Mouse (Mus musculus) kidney, adult 10 weeks (tissue): ENCODE results near the gene Selenow. TPM values are rescaled to one million over a fixed set of nuclear protein-coding genes. Genes with fewer than 3 reads are reported as not detected.

Experiments used
- polyA plus RNA-seq: library from polyadenylated mRNA; stranded (reverse); fragments of 350-450 nt; fragmentation: Illumina TruSeq; extraction: RNeasy Lipid Tissue Mini Kit (QIAGEN cat#74804); gene quantifications from one replicate; pipeline ENCODE4 v1.2.3, GENCODE M21; 2014; ENCODE audit warnings: low read depth, low replicate concordance

Selenow gene
- 2.9 TPM for polyA plus RNA-seq

GRCm38 (mm10) chr7:15922220-15922773 lies at the start of gene Selenow:
Selenow (minus strand) TSS chr7:15922402.

GRCm38 (mm10) chr7:15967312-15967711 lies 45.1 kb upstream of the Selenow start, which contains the start of gene Ehd2:
Ehd2 (minus strand) TSS chr7:15967567.

DNA sequence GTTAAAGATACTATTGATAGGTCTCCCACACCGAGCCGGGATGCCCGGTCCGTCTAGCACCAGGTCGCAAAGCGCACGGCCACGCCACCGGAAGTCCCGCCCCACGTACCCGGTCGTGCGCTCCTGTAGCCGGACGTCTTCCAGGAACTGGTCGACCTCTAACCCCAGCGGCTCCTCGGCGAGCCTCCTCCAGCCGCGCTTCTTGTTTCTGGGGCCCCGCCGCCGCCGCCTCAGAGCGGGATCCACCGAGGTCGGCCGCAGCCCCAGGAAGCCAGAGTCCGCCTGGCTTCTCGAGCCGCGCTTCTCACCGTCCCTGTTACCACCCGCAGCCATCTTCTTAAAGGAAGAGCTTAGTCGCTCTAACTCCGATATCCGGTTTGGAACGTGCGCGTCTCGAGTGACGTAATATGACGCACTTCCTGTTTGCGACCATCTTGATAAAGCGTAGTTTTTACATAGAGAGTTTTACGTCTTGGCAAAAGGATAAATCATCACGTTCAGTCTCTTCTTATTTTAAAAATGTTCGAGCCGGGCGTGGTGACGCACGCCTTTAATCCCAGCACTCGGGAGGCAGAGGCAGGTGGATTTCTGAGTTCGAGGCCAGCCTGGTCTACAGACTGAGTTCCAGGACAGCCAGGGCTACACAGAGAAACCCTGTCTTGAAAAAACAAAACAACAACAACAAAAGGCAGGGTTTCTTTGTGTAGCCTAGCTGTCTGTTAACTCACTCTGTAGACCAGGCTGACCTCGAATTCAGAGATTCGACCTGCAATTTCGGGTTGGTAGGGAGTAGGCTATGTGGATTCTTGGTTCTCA lies 23.7 kb upstream of the Selenow start, which contains the start of gene Nop53:
Nop53 (minus strand) TSS at position 354 of the 816 bp plus-strand sequence.

DNA sequence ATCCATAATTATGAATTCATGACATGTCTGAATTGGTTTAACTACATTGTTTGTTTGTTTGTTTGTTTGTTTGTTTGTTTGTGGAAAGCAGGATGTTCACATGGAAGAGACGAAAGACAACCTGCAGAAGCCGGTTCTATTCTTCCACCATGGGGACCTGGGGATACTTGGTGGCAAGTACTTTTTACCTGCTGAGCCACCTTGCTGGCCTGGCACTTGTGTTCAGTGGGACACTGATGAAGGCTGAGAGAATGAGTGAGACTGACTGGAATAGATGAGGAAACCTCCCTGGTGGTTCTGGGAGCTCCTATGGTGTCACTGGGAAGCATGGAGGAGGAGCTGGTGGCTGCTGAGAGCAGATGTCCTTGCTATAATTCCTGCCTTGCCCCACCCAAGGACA lies 39.9 kb downstream of the Selenow start, which contains the start of gene Crxos:
Crxos (plus strand) TSS at position 301 of the 400 bp plus-strand sequence.

DNA sequence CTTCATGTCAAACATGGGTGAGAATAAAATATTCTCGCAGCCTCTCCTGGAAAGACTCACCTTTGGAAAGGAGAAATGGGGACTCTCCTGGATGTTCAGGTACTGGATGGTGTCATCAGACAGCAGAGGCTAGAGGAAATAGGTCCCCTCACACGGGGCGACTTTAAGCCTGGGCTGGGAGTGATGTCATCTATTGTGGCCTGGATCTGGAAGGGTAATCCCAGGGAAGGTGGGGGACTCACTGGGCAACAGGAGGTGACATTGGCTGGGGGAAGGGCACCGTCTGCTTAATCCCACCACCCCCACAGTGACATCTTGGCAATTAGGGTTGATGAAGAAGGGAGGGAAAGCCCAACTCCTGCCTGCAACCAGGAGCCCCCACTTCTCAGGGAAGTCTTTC lies 42.4 kb downstream of the Selenow start, which contains the start of gene Crx:
Crx (minus strand) TSS at position 213 of the 400 bp plus-strand sequence.

Other genes with a start within 250 kb of the Selenow start
- gene Obox5, start 172.3 kb downstream of the Selenow start, polyA plus RNA-seq: not detected
- not detected for gene Obox6, start 82.7 kb downstream of the Selenow start, polyA plus RNA-seq
- gene Crx, start 42.4 kb downstream of the Selenow start, polyA plus RNA-seq: not detected
- not detected for gene Crxos, start 39.8 kb downstream of the Selenow start, polyA plus RNA-seq
- gene Nop53, start 23.7 kb upstream of the Selenow start, polyA plus RNA-seq: 10.2 TPM
- gene Ehd2, start 45.2 kb upstream of the Selenow start, polyA plus RNA-seq: 6.9 TPM
- 0.28 TPM for gene Bicra, start 125.5 kb upstream of the Selenow start, polyA plus RNA-seq
- not detected for gene Zfp541, start 139.4 kb upstream of the Selenow start, polyA plus RNA-seq
- gene Napa, start 176.1 kb upstream of the Selenow start, polyA plus RNA-seq: 19.9 TPM
- gene Kptn, start 197.5 kb upstream of the Selenow start, polyA plus RNA-seq: 3.5 TPM
- 0.08 TPM for gene Slc8a2, start 207.4 kb upstream of the Selenow start, polyA plus RNA-seq